Mouse (Mus musculus): ENCODE results near the gene Slitrk6. TPM values are rescaled to one million over a fixed set of nuclear protein-coding genes. Genes with fewer than 3 reads are reported as not detected.

Gene Slitrk6
- polyA plus RNA-seq, 1 experiment from 2014 or later = 21.0 TPM

GRCm38 (mm10) chr14:110739368-110739767 lies 15.6 kb downstream of the Slitrk6 start:
- ATAC-seq (ENCODE audit: insufficient read depth) = no peak
- Histone ChIP-seq H3K4me3 (ENCODE audit: low read depth, low read length) (no peak overlapping the region), H3K27me3 (ENCODE audit: insufficient read depth, low read length) (no peaks in the 10 kb centered on the region), H3K4me1 (ENCODE audit: insufficient read depth) (no peaks in the 10 kb centered on the region), H3K4me2 (no peak overlapping the region), H3K9ac (no peak overlapping the region), H3K9me3 (ENCODE audit: low read depth, low read length) (no peaks in the 10 kb centered on the region), H3K36me3 (ENCODE audit: insufficient read depth) (no peaks in the 10 kb centered on the region), H3K27ac (ENCODE audit: low read depth) (no peak overlapping the region)
- 80% methylated on average over 1 of the region's 1 CpGs for WGBS
- no peak for DNase-seq
- no peak for TF ChIP-seq CTCF (IDR thresholded peaks at IDR 0.05; ENCODE audit: low read depth)

- TF ChIP-seq CTCF (IDR thresholded peaks at IDR 0.05; ENCODE audit: low read depth) = no peak
- DNase-seq (no peak), ATAC-seq (ENCODE audit: insufficient read depth) (no peak)
- H3K9ac ChIP-seq = no peak overlapping the region
- no peak overlapping the region for H3K4me2 ChIP-seq
- H3K4me1 ChIP-seq (ENCODE audit: insufficient read depth) = no peaks in the 10 kb centered on the region
- no peak overlapping the region for H3K27ac ChIP-seq (ENCODE audit: low read depth)
- no peak overlapping the region for H3K4me3 ChIP-seq (ENCODE audit: low read depth, low read length)
- WGBS = 42% methylated on average over 4 of the region's 4 CpGs
- no peaks in the 10 kb centered on the region for H3K9me3 ChIP-seq (ENCODE audit: low read depth, low read length)
- no peaks in the 10 kb centered on the region for H3K27me3 ChIP-seq (ENCODE audit: insufficient read depth, low read length)
- no peaks in the 10 kb centered on the region for H3K36me3 ChIP-seq (ENCODE audit: insufficient read depth)
Measured at GRCm38 (mm10) chr14:110728344-110728910, 26.5 kb downstream of the Slitrk6 start.

- Histone ChIP-seq H3K27ac (ENCODE audit: low read depth) (no peak overlapping the region), H3K4me2 (no peak overlapping the region), H3K27me3 (ENCODE audit: insufficient read depth, low read length) (no peaks in the 10 kb centered on the region), H3K4me1 (ENCODE audit: insufficient read depth) (no peaks in the 10 kb centered on the region), H3K4me3 (ENCODE audit: low read depth, low read length) (no peak overlapping the region), H3K9me3 (ENCODE audit: low read depth, low read length) (no peaks in the 10 kb centered on the region), H3K36me3 (ENCODE audit: insufficient read depth) (no peaks in the 10 kb centered on the region), H3K9ac (no peak overlapping the region)
- DNase-seq = peak; percentile 11
- ATAC-seq (ENCODE audit: insufficient read depth) = no peak
- 29% methylated on average over 2 of the region's 2 CpGs for WGBS
- no peak for TF ChIP-seq CTCF (IDR thresholded peaks at IDR 0.05; ENCODE audit: low read depth)
Measured at GRCm38 (mm10) chr14:110724026-110724576, 30.8 kb downstream of the Slitrk6 start.
